Mouse (Mus musculus): ENCODE measurements around the gene Zfp788.

DNA sequence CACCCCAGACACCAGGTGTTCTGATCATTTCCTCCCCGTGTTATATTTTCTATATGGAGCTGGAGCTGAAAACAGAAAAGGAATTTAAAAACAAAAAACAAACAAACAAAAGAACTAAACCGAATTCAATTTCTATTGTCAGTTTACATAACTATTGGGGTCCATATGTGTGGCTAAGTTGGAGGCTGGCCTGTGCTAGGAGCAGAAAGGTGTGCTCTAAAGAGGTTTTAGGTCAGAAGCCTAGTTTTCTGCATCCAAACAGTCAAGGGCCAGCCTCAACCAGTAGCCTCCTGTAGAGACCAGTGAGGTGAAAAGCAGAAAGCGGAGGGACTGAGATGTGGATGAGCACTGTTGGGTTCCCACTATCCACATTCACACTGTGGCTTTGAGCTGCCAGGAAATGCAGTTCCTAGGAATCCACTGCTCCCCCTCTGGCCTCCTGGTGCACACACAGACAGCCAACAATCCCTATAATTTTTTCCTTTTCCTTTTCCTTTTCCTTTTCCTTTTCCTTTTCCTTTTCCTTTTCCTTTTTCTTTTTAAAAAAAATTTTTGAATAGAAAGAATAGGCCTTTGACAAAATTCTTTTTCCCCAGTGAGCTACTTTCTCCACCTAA lies 33.0 kb upstream of the Zfp788 start:
- TF ChIP-seq CTCF (IDR thresholded peaks at IDR 0.05; ENCODE audit: low read depth, low read length), result no peak
- no peak for TF ChIP-seq TAL1 (conservative IDR thresholded peaks at IDR 0.05; ENCODE audit: low read depth, low read length)
- no peak for TF ChIP-seq POLR2AphosphoS5 (IDR thresholded peaks at IDR 0.05; ENCODE audit: insufficient replicate concordance, low read depth, low read length)
